Mouse (Mus musculus) frontal cortex, postnatal 14 days (tissue): ENCODE measurements at regions not wholly inside any gene's neighbourhood (a gene's known extent, or its start where the extent isn't known, plus 50 kb on each side); places are given as distances from the start of the nearest gene placed in this dataset.
A peak's percentile ranks its signal among the peaks of the same experiment; 100 is the strongest.

Experiments
- DNase-seq, 2 experiments: peaks; one replicate each; pipeline ENCODE4 v3.0.0; 2022; ENCODE audit warnings: low spot score in 2 of 2

- DNase-seq = no peak
These were observed 293.5 kb upstream of the Tom1l1 start for GRCm38 (mm10) chr11:90981626-90982025.

GRCm38 (mm10) chr11:90978234-90978633, 290.1 kb upstream of the Tom1l1 start:
- DNase-seq = no peak

GRCm38 (mm10) chr11:90941076-90941475, 252.9 kb upstream of the Tom1l1 start:
- peak; percentile 4 to 5 for DNase-seq

- no peak for DNase-seq
These were observed 237.6 kb upstream of the Tom1l1 start for GRCm38 (mm10) chr11:90925738-90926137.

- DNase-seq = no peak
These were observed 229.6 kb upstream of the Tom1l1 start for GRCm38 (mm10) chr11:90917782-90918181.

- no peak for DNase-seq
These were observed 206.1 kb upstream of the Tom1l1 start for GRCm38 (mm10) chr11:90894236-90894635.

- no peak for DNase-seq
These were observed 185.0 kb upstream of the Tom1l1 start for GRCm38 (mm10) chr11:90873122-90873521.

GRCm38 (mm10) chr11:90871686-90872085, 183.5 kb upstream of the Tom1l1 start:
- DNase-seq = no peak

GRCm38 (mm10) chr11:90863981-90864760, 176.0 kb upstream of the Tom1l1 start:
- DNase-seq = no peak

GRCm38 (mm10) chr11:90855731-90856130, 167.6 kb upstream of the Tom1l1 start:
- DNase-seq = no peak

GRCm38 (mm10) chr11:90855324-90855723, 167.2 kb upstream of the Tom1l1 start:
- no peak for DNase-seq

GRCm38 (mm10) chr11:90851221-90851620, 163.1 kb upstream of the Tom1l1 start:
- no peak for DNase-seq

GRCm38 (mm10) chr11:90844925-90845319, 156.8 kb upstream of the Tom1l1 start:
- no peak for DNase-seq

GRCm38 (mm10) chr11:90844266-90844924, 156.2 kb upstream of the Tom1l1 start:
- no peak for DNase-seq

GRCm38 (mm10) chr11:90838161-90838560, 150.0 kb upstream of the Tom1l1 start:
- DNase-seq = no peak

- no peak for DNase-seq
These were observed 136.6 kb upstream of the Tom1l1 start for GRCm38 (mm10) chr11:90824761-90825160.

- no peak for DNase-seq
These were observed 128.6 kb upstream of the Tom1l1 start for GRCm38 (mm10) chr11:90816727-90817126.

- no peak for DNase-seq
These were observed 126.3 kb upstream of the Tom1l1 start for GRCm38 (mm10) chr11:90814471-90814870.

- no peak for DNase-seq
These were observed 124.8 kb upstream of the Tom1l1 start for GRCm38 (mm10) chr11:90812971-90813370.

- DNase-seq = no peak
These were observed 124.4 kb upstream of the Tom1l1 start for GRCm38 (mm10) chr11:90812530-90812929.

GRCm38 (mm10) chr11:90808443-90808842, 120.3 kb upstream of the Tom1l1 start:
- no peak for DNase-seq

- DNase-seq = no peak
These were observed 119.2 kb upstream of the Tom1l1 start for GRCm38 (mm10) chr11:90807343-90807742.
